Mouse (Mus musculus) heart, embryonic 11.5 days (tissue): Measurements from ENCODE around the gene Trp53tg5. TPM values are rescaled to one million over a fixed set of nuclear protein-coding genes. Genes with fewer than 3 reads are reported as not detected.

Experiments used
- ATAC-seq: fragments of 200-750 bp; cut with Nextera tagmentation; replicated peaks from 2 replicates; pipeline ENCODE4 v1.8.0; 2017; ENCODE audit warnings: moderate library complexity; ENCODE audit not compliant: insufficient number of reproducible peaks, low FRiP score, low TSS enrichment
- H3K27ac ChIP-seq: fragments of 300-500 bp; sonication (generic); 2 replicates; pipeline ENCODE4 v1.5.1; 2014; ENCODE audit warnings: mild to moderate bottlenecking, low read depth, low read length
- H3K27me3 ChIP-seq: fragments of 300-500 bp; sonication (generic); 2 replicates; pipeline ENCODE4 v1.6.1; 2014; ENCODE audit warnings: mild to moderate bottlenecking, low read length, mixed read lengths; ENCODE audit not compliant: control insufficient read depth, insufficient read depth
- H3K36me3 ChIP-seq: fragments of 300-500 bp; sonication (generic); 2 replicates; pipeline ENCODE4 v1.6.1; 2014; ENCODE audit warnings: mild to moderate bottlenecking, low read length, moderate library complexity, mixed read lengths; ENCODE audit not compliant: control insufficient read depth, insufficient read depth
- H3K4me1 ChIP-seq: fragments of 300-500 bp; sonication (generic); 2 replicates; pipeline ENCODE4 v1.6.1; 2014; ENCODE audit warnings: low read length; ENCODE audit not compliant: control insufficient read depth, insufficient read depth
- H3K4me2 ChIP-seq: fragments of 300-500 bp; sonication (generic); 2 replicates; pipeline ENCODE4 v1.6.1; 2014; ENCODE audit warnings: mild to moderate bottlenecking, moderate library complexity
- H3K4me3 ChIP-seq: fragments of 300-500 bp; sonication (generic); 2 replicates; pipeline ENCODE4 v1.5.1; 2014; ENCODE audit warnings: low read depth, low read length
- H3K9ac ChIP-seq: fragments of 300-500 bp; sonication (generic); 2 replicates; pipeline ENCODE4 v1.6.1; 2014; ENCODE audit warnings: mild to moderate bottlenecking, low read depth, low read length, moderate library complexity
- H3K9me3 ChIP-seq: fragments of 300-500 bp; sonication (generic); replicated peaks from 2 replicates; pipeline ENCODE4 v1.6.1; 2016; ENCODE audit warnings: low read length; ENCODE audit not compliant: control insufficient read depth
- WGBS: fragments of 180-500 bp; shearing (Covaris S2); extraction: QIAGEN DNeasy Blood & Tissue Kit; methylation state at CpG from one replicate; pipeline ENCODE4 v1.1.7; 2014; ENCODE audit not compliant: insufficient replicate concordance; 5-methylcytosine and 5-hydroxymethylcytosine counted together
- polyA plus RNA-seq: library from polyadenylated mRNA; unstranded; fragments of >200 nt; fragmentation: Nextera tagmentation; extraction: Ambion mirVana; gene quantifications from 2 replicates; pipeline ENCODE4 v1.2.1, GENCODE M21; 2014

Gene Trp53tg5
- polyA plus RNA-seq, 1 experiment from 2014 or later = not detected

DNA sequence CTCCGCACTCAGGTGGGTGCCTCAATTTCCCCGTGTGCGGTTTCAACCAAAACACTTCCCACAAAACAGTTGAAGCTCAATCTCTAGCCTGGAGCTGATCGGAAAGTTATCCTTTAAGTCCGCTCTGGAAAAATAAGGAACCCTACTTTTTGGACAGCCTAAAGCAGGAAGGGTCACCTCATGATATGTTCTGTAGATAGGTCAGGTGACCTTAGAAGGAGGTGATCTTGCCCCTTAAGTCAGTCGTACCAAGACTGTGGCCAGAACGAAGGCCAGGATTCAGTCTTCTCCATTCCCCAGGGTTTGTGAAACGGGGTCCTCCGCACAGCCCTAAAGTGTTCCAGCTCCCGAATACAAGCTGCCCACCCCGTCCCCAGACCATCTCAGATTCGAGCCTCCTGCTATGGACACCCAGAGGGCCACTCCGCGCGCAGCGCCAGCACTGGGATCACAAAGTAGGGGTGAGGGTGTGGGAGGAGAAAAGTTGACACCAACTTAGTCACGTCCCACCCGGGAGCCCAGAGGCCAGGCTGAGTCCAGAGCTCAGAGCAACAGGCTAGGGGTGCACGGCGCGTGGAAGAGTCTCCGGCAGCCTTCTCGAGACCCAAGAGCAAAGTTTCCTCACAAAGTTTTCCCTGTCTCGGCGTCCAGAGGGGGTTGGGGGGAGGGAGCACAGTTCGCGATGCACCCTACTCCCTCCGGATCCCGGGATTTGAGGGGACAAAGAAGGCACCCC lies 31.0 kb downstream of the Trp53tg5 start:
- Histone ChIP-seq H3K4me1 (peaks cover 27% of the 10 kb centered on the region), H3K4me2 (peak overlapping the region; percentile 88), H3K27me3 (no peaks in the 10 kb centered on the region), H3K36me3 (no peaks in the 10 kb centered on the region), H3K9me3 (no peaks in the 10 kb centered on the region), H3K9ac (peak overlapping the region; percentile 75), H3K27ac (peak overlapping the region; percentile 55; the same call in 1 of the 2 replicates), H3K4me3 (peak overlapping the region; percentile 64)
- peak; percentile 69 for ATAC-seq
- WGBS = 2% methylated on average over 29 of the region's 29 CpGs

DNA sequence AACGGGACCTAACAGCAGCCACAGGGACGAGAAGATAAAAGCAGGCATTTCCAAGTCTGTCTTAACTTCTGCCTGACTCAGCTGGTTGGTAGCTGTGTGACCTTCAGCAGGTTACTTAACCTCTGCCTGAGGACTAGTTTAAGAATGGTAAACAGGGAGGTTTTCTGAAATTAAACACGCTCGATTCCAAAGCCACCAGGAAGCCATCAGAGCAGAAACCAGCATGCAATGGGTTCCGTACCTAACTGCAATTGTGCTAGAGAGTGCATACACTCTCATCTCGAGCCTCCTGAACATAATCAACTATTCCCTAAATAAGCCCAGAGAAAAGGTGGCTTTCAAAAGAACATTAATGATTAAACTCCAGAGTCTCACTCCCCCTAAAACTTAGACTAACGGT lies 31.8 kb downstream of the Trp53tg5 start:
- Histone ChIP-seq H3K4me1 (peaks cover 34% of the 10 kb centered on the region), H3K9me3 (no peaks in the 10 kb centered on the region), H3K36me3 (no peaks in the 10 kb centered on the region), H3K4me2 (peak overlapping the region; percentile 88), H3K27ac (no peak overlapping the region), H3K4me3 (peak overlapping the region; percentile 64), H3K27me3 (no peaks in the 10 kb centered on the region), H3K9ac (peak overlapping the region; percentile 75)
- WGBS = 34% methylated on average over 7 of the region's 7 CpGs
- ATAC-seq = no peak

DNA sequence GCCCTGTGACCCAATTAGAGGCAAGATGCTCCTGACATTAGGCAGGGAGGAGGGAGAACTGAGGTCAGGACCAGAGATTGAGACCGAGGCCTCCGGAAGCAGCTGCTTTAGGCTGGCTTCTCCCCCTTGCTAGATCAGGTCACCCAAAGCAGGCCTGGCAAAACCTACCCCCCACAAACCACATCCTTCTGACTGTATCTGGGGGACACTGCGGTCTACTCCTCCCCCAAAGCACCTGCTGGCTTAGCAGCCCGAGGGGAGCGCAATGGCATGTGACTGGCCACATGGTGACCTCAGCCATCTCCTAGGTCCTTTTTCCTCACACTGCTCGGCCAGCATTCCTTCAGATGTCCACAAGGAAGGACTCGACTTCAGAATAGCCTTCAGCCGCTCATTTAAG lies 32.4 kb downstream of the Trp53tg5 start:
- 37% methylated on average over 8 of the region's 8 CpGs for WGBS
- H3K4me2 ChIP-seq = peak overlapping the region; percentile 88
- no peak for ATAC-seq
- no peak overlapping the region for H3K9ac ChIP-seq
- peak overlapping the region; percentile 64 for H3K4me3 ChIP-seq
- no peaks in the 10 kb centered on the region for H3K27me3 ChIP-seq
- H3K9me3 ChIP-seq = no peaks in the 10 kb centered on the region
- H3K36me3 ChIP-seq = no peaks in the 10 kb centered on the region
- H3K27ac ChIP-seq = no peak overlapping the region
- peaks cover 40% of the 10 kb centered on the region for H3K4me1 ChIP-seq

DNA sequence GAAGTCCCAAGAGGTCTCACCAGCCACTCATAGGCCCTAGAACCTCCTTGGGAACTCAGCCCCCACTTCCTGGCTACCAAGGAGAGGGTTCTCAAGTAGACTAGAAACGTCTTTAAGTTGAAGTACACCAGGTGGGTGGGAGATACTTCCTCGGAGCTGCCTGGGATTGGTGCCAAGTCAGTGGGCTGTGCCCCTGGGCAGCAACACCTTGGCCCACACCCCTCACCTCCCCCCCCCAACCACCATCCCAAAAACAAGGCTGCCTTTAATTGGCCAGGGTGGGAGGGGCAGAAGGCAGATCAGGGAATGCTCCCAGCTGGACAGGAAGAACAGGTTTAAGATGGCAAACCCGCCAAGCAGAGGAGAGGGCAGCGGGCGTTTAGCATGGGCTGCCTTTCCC lies 33.2 kb downstream of the Trp53tg5 start:
- Histone ChIP-seq H3K36me3 (no peaks in the 10 kb centered on the region), H3K9me3 (no peaks in the 10 kb centered on the region), H3K9ac (no peak overlapping the region), H3K27me3 (no peaks in the 10 kb centered on the region), H3K4me3 (no peak overlapping the region), H3K4me1 (peaks cover 48% of the 10 kb centered on the region), H3K27ac (no peak overlapping the region), H3K4me2 (no peak overlapping the region)
- no peak for ATAC-seq
- WGBS = 65% methylated on average over 5 of the region's 5 CpGs

DNA sequence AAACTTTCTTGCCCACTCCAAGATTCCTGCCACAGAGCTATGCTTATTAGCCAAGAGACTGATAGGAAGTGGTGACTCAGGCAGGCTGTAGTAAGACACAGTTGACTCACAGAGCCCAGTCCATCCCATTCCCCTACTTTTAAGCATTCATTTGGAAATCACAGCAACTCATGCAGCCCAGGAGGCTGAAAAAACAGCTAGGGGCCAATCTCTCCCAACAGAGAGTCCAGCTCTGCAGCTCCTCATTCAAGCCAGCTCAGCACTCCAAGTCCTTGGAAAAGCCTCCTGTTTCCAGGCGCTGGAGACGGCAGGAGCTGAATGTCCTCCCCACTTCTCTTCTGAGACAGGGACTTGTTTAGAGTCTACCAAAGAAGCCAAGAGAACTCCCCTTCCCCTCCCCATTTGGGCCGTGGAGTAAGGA lies 34.5 kb downstream of the Trp53tg5 start:
- ATAC-seq = no peak
- H3K4me1 ChIP-seq = peaks cover 52% of the 10 kb centered on the region
- H3K27ac ChIP-seq = no peak overlapping the region
- no peaks in the 10 kb centered on the region for H3K36me3 ChIP-seq
- H3K9me3 ChIP-seq = no peaks in the 10 kb centered on the region
- H3K9ac ChIP-seq = no peak overlapping the region
- H3K4me2 ChIP-seq = 0 out of 2 replicates have a peak overlapping the region, but pooled peaks have one; percentile 2
- 44% methylated on average over 3 of the region's 3 CpGs for WGBS
- no peaks in the 10 kb centered on the region for H3K27me3 ChIP-seq
- no peak overlapping the region for H3K4me3 ChIP-seq

DNA sequence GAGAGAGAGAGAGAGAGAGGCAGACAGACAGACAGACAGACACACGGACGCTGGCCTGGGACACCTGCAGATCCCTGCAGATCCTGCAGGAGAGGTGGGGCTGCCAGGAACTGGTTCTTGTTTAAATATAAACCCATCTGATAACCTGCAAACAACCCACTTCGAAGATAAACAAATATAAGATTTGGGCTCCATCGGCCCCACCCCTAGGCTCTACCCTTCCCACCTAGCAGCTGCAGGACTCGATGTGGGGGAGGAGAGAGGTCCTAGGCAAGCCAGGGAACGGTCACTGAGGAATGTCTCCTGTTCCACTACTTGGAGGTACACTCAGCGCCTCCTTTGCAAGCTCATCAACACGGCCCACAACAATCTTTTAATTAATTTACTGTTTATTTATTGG lies 35.3 kb downstream of the Trp53tg5 start:
- Histone ChIP-seq H3K4me2 (no peak overlapping the region; the same call in 1 of the 2 replicates), H3K4me1 (peaks cover 56% of the 10 kb centered on the region), H3K27ac (no peak overlapping the region), H3K36me3 (no peaks in the 10 kb centered on the region), H3K4me3 (no peak overlapping the region), H3K27me3 (no peaks in the 10 kb centered on the region), H3K9me3 (no peaks in the 10 kb centered on the region), H3K9ac (no peak overlapping the region)
- 44% methylated on average over 8 of the region's 8 CpGs for WGBS
- ATAC-seq = no peak

DNA sequence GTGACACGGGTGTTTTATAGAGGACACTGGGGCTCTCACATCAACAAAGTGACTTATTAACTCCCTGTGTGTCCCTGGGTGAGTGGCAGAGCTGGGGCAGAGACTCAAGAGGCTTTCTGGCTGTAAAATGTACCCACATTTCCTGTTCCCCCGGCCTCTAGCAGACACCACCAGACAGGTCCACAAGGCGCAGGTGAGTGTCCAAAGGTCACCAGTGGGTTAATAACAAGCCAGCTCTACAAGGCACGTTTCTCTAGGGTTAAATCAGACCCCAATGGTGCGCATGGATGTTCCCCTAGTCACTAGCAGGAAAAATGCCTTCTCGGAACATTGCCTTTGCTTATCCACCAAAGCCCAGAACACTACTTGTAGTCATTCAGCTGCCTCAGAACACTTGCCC lies 35.8 kb downstream of the Trp53tg5 start:
- ATAC-seq = no peak
- H3K4me3 ChIP-seq = no peak overlapping the region
- peaks cover 61% of the 10 kb centered on the region for H3K4me1 ChIP-seq
- 71% methylated on average over 6 of the region's 6 CpGs for WGBS
- no peaks in the 10 kb centered on the region for H3K36me3 ChIP-seq
- H3K27me3 ChIP-seq = no peaks in the 10 kb centered on the region
- no peak overlapping the region for H3K9ac ChIP-seq
- H3K9me3 ChIP-seq = no peaks in the 10 kb centered on the region
- H3K27ac ChIP-seq = no peak overlapping the region
- H3K4me2 ChIP-seq = no peak overlapping the region

DNA sequence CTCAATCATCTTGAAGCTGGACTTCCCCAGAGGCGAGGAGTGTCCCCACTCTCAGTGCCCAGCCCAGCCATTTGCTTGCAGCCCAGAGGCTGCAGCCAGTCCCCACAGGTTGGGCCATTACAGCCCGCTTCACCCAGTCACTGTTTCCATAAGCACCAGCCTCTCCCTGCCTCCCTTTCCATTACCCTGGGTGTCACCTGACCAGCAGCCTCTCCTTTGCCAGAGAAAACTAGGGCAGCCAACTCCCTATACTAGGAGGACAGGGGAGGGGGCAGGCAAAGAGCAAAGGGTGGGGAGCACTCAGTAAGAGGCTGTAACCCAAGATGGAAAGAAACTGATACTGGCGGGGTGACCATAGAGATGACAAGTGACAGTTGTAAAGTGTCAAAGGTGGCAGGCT lies 36.6 kb downstream of the Trp53tg5 start:
- Histone ChIP-seq H3K36me3 (no peaks in the 10 kb centered on the region), H3K4me2 (no peak overlapping the region), H3K4me1 (peaks cover 61% of the 10 kb centered on the region), H3K27me3 (no peaks in the 10 kb centered on the region), H3K4me3 (no peak overlapping the region), H3K9me3 (no peaks in the 10 kb centered on the region), H3K27ac (0 out of 2 replicates have a peak overlapping the region, but pooled peaks have one; percentile 35), H3K9ac (peak overlapping the region; percentile 46; the same call in 1 of the 2 replicates)
- ATAC-seq = no peak
- 53% methylated on average over 3 of the region's 3 CpGs for WGBS
